Mouse (Mus musculus) midbrain, embryonic 11.5 days (tissue): ENCODE data around the gene Ppp1r32. TPM values are rescaled to one million over a fixed set of nuclear protein-coding genes. Genes with fewer than 3 reads are reported as not detected.

Experiments
- ATAC-seq: fragments of 200-750 bp; cut with Nextera tagmentation; 2 replicates; pipeline ENCODE4 v1.8.0; 2017; ENCODE audit warnings: moderate TSS enrichment, moderate library complexity; ENCODE audit not compliant: low FRiP score
- DNase-seq: peaks from one replicate; pipeline ENCODE4 v3.0.0; 2015; ENCODE audit warnings: low spot score; ENCODE audit errors: missing footprints
- H3K27ac ChIP-seq: fragments of 300-500 bp; sonication (generic); 2 replicates; pipeline ENCODE4 v1.5.1; 2014; ENCODE audit warnings: low read depth, low read length
- H3K27me3 ChIP-seq: fragments of 300-500 bp; sonication (generic); 2 replicates; pipeline ENCODE4 v1.6.1; 2014; ENCODE audit warnings: mild to moderate bottlenecking, low read length, moderate library complexity, mixed read lengths; ENCODE audit not compliant: control insufficient read depth, insufficient read depth
- H3K36me3 ChIP-seq: fragments of 300-500 bp; sonication (generic); 2 replicates; pipeline ENCODE4 v1.6.1; 2014; ENCODE audit warnings: mild to moderate bottlenecking, low read length, moderate library complexity, mixed read lengths; ENCODE audit not compliant: control insufficient read depth, insufficient read depth
- H3K4me1 ChIP-seq: fragments of 300-500 bp; sonication (generic); 2 replicates; pipeline ENCODE4 v1.6.1; 2014; ENCODE audit warnings: low read length; ENCODE audit not compliant: control insufficient read depth, insufficient read depth
- H3K4me2 ChIP-seq: fragments of 300-500 bp; sonication (generic); 2 replicates; pipeline ENCODE4 v1.6.1; 2014; ENCODE audit warnings: mild to moderate bottlenecking, moderate library complexity
- H3K4me3 ChIP-seq: fragments of 300-500 bp; sonication (generic); 2 replicates; pipeline ENCODE4 v1.5.1; 2014; ENCODE audit warnings: low read depth, low read length
- H3K9ac ChIP-seq: fragments of 300-500 bp; sonication (generic); 2 replicates; pipeline ENCODE4 v1.6.1; 2014; ENCODE audit warnings: low read length
- H3K9me3 ChIP-seq: fragments of 300-500 bp; sonication (generic); 2 replicates; pipeline ENCODE4 v1.6.1; 2016; ENCODE audit warnings: low read length; ENCODE audit not compliant: control insufficient read depth
- WGBS: fragments of 180-500 bp; shearing (Covaris S2); extraction: QIAGEN DNeasy Blood & Tissue Kit; methylation state at CpG from one replicate; pipeline ENCODE4 v1.1.7; 2014; 5-methylcytosine and 5-hydroxymethylcytosine counted together
- polyA plus RNA-seq: library from polyadenylated mRNA; unstranded; fragments of >200 nt; fragmentation: Nextera tagmentation; extraction: Ambion mirVana; gene quantifications from 2 replicates; pipeline ENCODE4 v1.2.1, GENCODE M21; 2014

Gene Ppp1r32
- polyA plus RNA-seq, 1 experiment from 2014 or later = 0.48 TPM

GRCm38 (mm10) chr19:10433225-10433624 lies 49.5 kb downstream of the Ppp1r32 start:
- H3K4me3 ChIP-seq = no peak overlapping the region
- no peak overlapping the region for H3K4me2 ChIP-seq
- H3K27ac ChIP-seq = no peak overlapping the region
- no peak overlapping the region for H3K9ac ChIP-seq
- WGBS = 82% methylated on average over 7 of the region's 7 CpGs
- DNase-seq (no peak), ATAC-seq (no peak)
- H3K36me3 ChIP-seq = no peaks in the 10 kb centered on the region
- no peaks in the 10 kb centered on the region; the same call in 1 of the 2 replicates for H3K4me1 ChIP-seq
- no peaks in the 10 kb centered on the region for H3K9me3 ChIP-seq
- no peaks in the 10 kb centered on the region for H3K27me3 ChIP-seq

DNA sequence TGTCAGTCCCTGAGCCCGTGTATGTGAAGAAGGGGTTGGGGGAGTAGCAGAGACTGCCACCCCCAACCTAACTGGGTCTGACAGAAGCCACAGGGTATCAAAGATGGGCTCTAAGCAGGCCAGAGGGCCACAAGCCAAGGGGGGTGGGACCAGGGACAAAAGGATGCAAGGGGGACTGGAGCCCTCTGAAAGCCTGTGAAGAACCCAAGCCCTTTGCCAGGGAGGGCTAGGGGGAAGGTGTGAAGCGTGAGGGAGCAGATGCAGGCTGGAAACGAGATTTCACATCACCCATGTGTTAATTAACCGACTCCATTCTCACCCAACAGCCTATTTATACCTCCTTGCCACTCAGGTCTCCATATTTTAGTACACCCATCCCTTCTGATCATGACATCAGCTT lies 50.9 kb downstream of the Ppp1r32 start:
- Histone ChIP-seq H3K4me3 (no peak overlapping the region), H3K4me1 (no peaks in the 10 kb centered on the region; the same call in 1 of the 2 replicates), H3K36me3 (no peaks in the 10 kb centered on the region), H3K4me2 (no peak overlapping the region), H3K27me3 (no peaks in the 10 kb centered on the region), H3K9me3 (no peaks in the 10 kb centered on the region), H3K9ac (no peak overlapping the region), H3K27ac (no peak overlapping the region)
- DNase-seq (no peak), ATAC-seq (no peak)
- WGBS = 65% methylated on average over 4 of the region's 4 CpGs

DNA sequence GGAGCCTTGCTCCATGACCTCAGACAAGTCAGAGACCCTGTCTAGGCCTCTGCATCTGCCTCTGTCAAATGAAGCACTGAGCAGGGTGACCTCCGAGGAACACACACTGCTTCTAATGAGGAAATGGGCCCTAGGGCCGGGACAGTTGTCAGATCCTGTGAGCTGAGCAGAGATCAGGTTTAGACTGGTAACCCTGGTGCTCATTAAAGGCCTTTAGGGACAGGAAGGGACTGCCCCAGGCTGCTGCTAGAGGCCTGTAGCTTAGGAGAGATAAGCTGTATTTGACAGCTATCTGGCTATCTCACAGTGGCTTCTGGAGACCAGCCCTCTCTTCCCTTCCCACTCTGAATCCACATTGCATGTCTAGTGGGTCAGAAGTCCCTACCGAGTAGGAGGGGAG lies 51.3 kb downstream of the Ppp1r32 start:
- 0 out of 2 replicates have a peak, but pooled peaks have one; percentile 17 for ATAC-seq
- no peak overlapping the region for H3K27ac ChIP-seq
- H3K4me2 ChIP-seq = no peak overlapping the region
- peaks cover 2% of the 10 kb centered on the region for H3K4me1 ChIP-seq
- H3K36me3 ChIP-seq = no peaks in the 10 kb centered on the region
- H3K4me3 ChIP-seq = no peak overlapping the region
- no peaks in the 10 kb centered on the region for H3K27me3 ChIP-seq
- H3K9me3 ChIP-seq = no peaks in the 10 kb centered on the region
- WGBS = 66% methylated on average over 3 of the region's 3 CpGs
- no peak for DNase-seq
- H3K9ac ChIP-seq = no peak overlapping the region

GRCm38 (mm10) chr19:10429371-10429770 lies 53.4 kb downstream of the Ppp1r32 start:
- ATAC-seq (no peak), DNase-seq (no peak)
- Histone ChIP-seq H3K4me1 (peaks cover 4% of the 10 kb centered on the region), H3K27ac (no peak overlapping the region), H3K4me3 (no peak overlapping the region), H3K36me3 (no peaks in the 10 kb centered on the region), H3K27me3 (no peaks in the 10 kb centered on the region), H3K9ac (no peak overlapping the region), H3K9me3 (no peaks in the 10 kb centered on the region), H3K4me2 (no peak overlapping the region)
- WGBS = 93% methylated on average over 8 of the region's 8 CpGs

GRCm38 (mm10) chr19:10427431-10427830 lies 55.3 kb downstream of the Ppp1r32 start:
- no peak for ATAC-seq
- Histone ChIP-seq H3K4me3 (no peak overlapping the region), H3K9me3 (no peaks in the 10 kb centered on the region), H3K27ac (no peak overlapping the region), H3K4me2 (no peak overlapping the region), H3K9ac (no peak overlapping the region), H3K4me1 (peaks cover 10% of the 10 kb centered on the region), H3K27me3 (no peaks in the 10 kb centered on the region), H3K36me3 (no peaks in the 10 kb centered on the region)
- no peak for DNase-seq
- 83% methylated on average over 9 of the region's 9 CpGs for WGBS

DNA sequence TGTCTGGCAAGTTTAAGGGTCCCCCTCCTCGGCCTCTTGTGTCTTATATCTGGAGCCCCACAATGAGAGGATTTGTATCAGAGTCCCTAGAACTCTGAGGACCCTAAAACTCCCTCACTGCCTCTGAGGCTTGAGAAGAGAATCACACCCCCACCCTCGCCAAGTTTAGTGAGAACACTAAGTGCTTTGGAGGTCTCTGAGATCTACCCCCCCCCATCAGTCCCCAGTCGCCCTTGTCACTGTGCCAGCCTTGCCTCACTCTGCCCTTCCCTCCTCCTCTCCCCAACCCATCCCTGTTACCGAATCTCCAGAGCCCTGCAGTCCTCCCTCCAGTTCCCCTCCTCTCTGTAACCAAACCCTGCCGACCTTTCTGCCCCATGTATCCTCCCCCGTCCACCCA lies 55.9 kb downstream of the Ppp1r32 start:
- Histone ChIP-seq H3K27ac (no peak overlapping the region), H3K27me3 (no peaks in the 10 kb centered on the region), H3K4me2 (no peak overlapping the region), H3K9me3 (no peaks in the 10 kb centered on the region), H3K9ac (no peak overlapping the region), H3K4me1 (peaks cover 16% of the 10 kb centered on the region), H3K4me3 (no peak overlapping the region), H3K36me3 (no peaks in the 10 kb centered on the region)
- ATAC-seq (no peak), DNase-seq (no peak)
- 65% methylated on average over 6 of the region's 6 CpGs for WGBS

DNA sequence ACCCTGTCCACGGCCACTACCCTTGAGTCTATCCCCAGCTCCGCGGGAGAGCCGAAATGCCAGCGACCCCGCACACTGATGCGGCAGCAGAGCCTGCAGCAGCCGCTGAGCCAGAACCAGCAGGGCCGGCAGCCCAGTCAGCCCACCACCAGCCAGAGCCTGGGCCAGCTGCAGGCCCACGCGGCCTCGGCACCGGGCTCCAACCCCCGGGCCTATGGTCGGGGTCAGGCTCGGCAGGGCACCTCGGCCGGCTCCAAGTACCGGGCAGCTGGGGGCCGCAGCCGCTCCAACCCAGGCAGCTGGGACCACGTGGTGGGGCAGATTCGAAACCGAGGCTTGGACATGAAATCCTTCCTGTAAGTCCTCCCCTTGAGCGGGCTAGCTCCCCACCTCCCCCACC lies 56.4 kb downstream of the Ppp1r32 start:
- 37% methylated on average over 25 of the region's 25 CpGs for WGBS
- peaks cover 17% of the 10 kb centered on the region for H3K4me1 ChIP-seq
- no peaks in the 10 kb centered on the region for H3K27me3 ChIP-seq
- no peaks in the 10 kb centered on the region for H3K9me3 ChIP-seq
- no peak overlapping the region for H3K27ac ChIP-seq
- H3K9ac ChIP-seq = peak overlapping the region; percentile 36
- H3K4me3 ChIP-seq = no peak overlapping the region
- DNase-seq (no peak), ATAC-seq (0 out of 2 replicates have a peak, but pooled peaks have one; percentile 4)
- no peaks in the 10 kb centered on the region for H3K36me3 ChIP-seq
- no peak overlapping the region for H3K4me2 ChIP-seq

GRCm38 (mm10) chr19:10425484-10426270 lies 57.1 kb downstream of the Ppp1r32 start:
- no peak overlapping the region for H3K4me3 ChIP-seq
- no peak overlapping the region for H3K4me2 ChIP-seq
- 0 out of 2 replicates have a peak, but pooled peaks have one; percentile 6 for ATAC-seq
- H3K27me3 ChIP-seq = no peaks in the 10 kb centered on the region
- peaks cover 17% of the 10 kb centered on the region for H3K4me1 ChIP-seq
- no peaks in the 10 kb centered on the region for H3K9me3 ChIP-seq
- DNase-seq = no peak
- no peak overlapping the region for H3K27ac ChIP-seq
- no peak overlapping the region; the same call in 1 of the 2 replicates for H3K9ac ChIP-seq
- no peaks in the 10 kb centered on the region for H3K36me3 ChIP-seq
- WGBS = 41% methylated on average over 13 of the region's 13 CpGs

GRCm38 (mm10) chr19:10424751-10425150 lies 58.0 kb downstream of the Ppp1r32 start:
- Histone ChIP-seq H3K9me3 (no peaks in the 10 kb centered on the region), H3K36me3 (no peaks in the 10 kb centered on the region), H3K4me3 (no peak overlapping the region), H3K9ac (no peak overlapping the region), H3K27me3 (no peaks in the 10 kb centered on the region), H3K27ac (no peak overlapping the region), H3K4me2 (no peak overlapping the region), H3K4me1 (peaks cover 17% of the 10 kb centered on the region)
- ATAC-seq = no peak
- 50% methylated on average over 1 of the region's 1 CpGs for WGBS
- no peak for DNase-seq
